Mouse (Mus musculus) ovary, adult 18-20 months (tissue): ENCODE data around the gene Macf1.

Source experiments
- DNase-seq: peaks from one replicate; pipeline ENCODE4 v3.0.0; 2022; ENCODE audit warnings: low spot score, mixed read lengths

Macf1 gene

GRCm38 (mm10) chr4:123404056-123404455, 280.1 kb downstream of the Macf1 start:
- DNase-seq = peak; percentile 10

- no peak for DNase-seq
Measured at GRCm38 (mm10) chr4:123402244-123402643, 281.9 kb downstream of the Macf1 start.

GRCm38 (mm10) chr4:123401265-123401664, 282.9 kb downstream of the Macf1 start:
- no peak for DNase-seq

GRCm38 (mm10) chr4:123397643-123398434, 286.3 kb downstream of the Macf1 start:
- DNase-seq = no peak

- DNase-seq = no peak
Measured at GRCm38 (mm10) chr4:123397049-123397448, 287.1 kb downstream of the Macf1 start.

GRCm38 (mm10) chr4:123395435-123396000, 288.6 kb downstream of the Macf1 start:
- DNase-seq = no peak

- DNase-seq = no peak
Measured at GRCm38 (mm10) chr4:123394878-123395277, 289.3 kb downstream of the Macf1 start.

GRCm38 (mm10) chr4:123394269-123394668, 289.9 kb downstream of the Macf1 start:
- DNase-seq = no peak

- no peak for DNase-seq
Measured at GRCm38 (mm10) chr4:123393004-123393403, 291.2 kb downstream of the Macf1 start.

- no peak for DNase-seq
Measured at GRCm38 (mm10) chr4:123392187-123392586, 292.0 kb downstream of the Macf1 start.

GRCm38 (mm10) chr4:123385028-123385427, 299.1 kb downstream of the Macf1 start:
- DNase-seq = no peak

GRCm38 (mm10) chr4:123383173-123383572, 301.0 kb downstream of the Macf1 start:
- no peak for DNase-seq

GRCm38 (mm10) chr4:123382051-123382450, 302.1 kb downstream of the Macf1 start:
- DNase-seq = no peak

- DNase-seq = no peak
Measured at GRCm38 (mm10) chr4:123381598-123381997, 302.6 kb downstream of the Macf1 start.

GRCm38 (mm10) chr4:123376031-123376430, 308.1 kb downstream of the Macf1 start:
- no peak for DNase-seq

GRCm38 (mm10) chr4:123374316-123375008, 309.7 kb downstream of the Macf1 start:
- DNase-seq = no peak

- no peak for DNase-seq
Measured at GRCm38 (mm10) chr4:123363555-123363954, 320.6 kb downstream of the Macf1 start.

GRCm38 (mm10) chr4:123360771-123361170, 323.4 kb downstream of the Macf1 start:
- no peak for DNase-seq

GRCm38 (mm10) chr4:123358613-123359012, 325.5 kb downstream of the Macf1 start:
- DNase-seq = no peak

GRCm38 (mm10) chr4:123355941-123356340, 328.2 kb downstream of the Macf1 start:
- DNase-seq = no peak

GRCm38 (mm10) chr4:123353271-123353877, 330.8 kb downstream of the Macf1 start:
- DNase-seq = no peak

GRCm38 (mm10) chr4:123343471-123343789, 340.7 kb downstream of the Macf1 start:
- DNase-seq = no peak
